Mouse (Mus musculus) forebrain, embryonic 10.5 days (tissue): ENCODE measurements around the gene Ostf1. TPM values are rescaled to one million over a fixed set of nuclear protein-coding genes. Genes with fewer than 3 reads are reported as not detected.

ENCODE experiments used
- DNase-seq: peaks from one replicate; pipeline ENCODE4 v3.0.0-alpha.2; 2017; ENCODE audit warnings: low spot score; ENCODE audit errors: extremely low spot score
- H3K27ac ChIP-seq: fragments of 300-500 bp; sonication (generic); 2 replicates; pipeline ENCODE4 v1.5.1; 2016; ENCODE audit warnings: mild to moderate bottlenecking
- H3K27me3 ChIP-seq: fragments of 300-500 bp; sonication (generic); 2 replicates; pipeline ENCODE4 v1.6.1; 2016; ENCODE audit warnings: mild to moderate bottlenecking; ENCODE audit not compliant: poor library complexity, severe bottlenecking
- H3K36me3 ChIP-seq: fragments of 300-500 bp; sonication (generic); replicated peaks from 2 replicates; pipeline ENCODE4 v1.6.1; 2016; ENCODE audit warnings: mild to moderate bottlenecking, moderate library complexity
- H3K4me1 ChIP-seq: fragments of 300-500 bp; sonication (generic); 2 replicates; pipeline ENCODE4 v1.6.1; 2016
- H3K4me3 ChIP-seq: fragments of 300-500 bp; sonication (generic); 2 replicates; pipeline ENCODE4 v1.5.1; 2016; ENCODE audit warnings: mild to moderate bottlenecking, moderate library complexity
- H3K9me3 ChIP-seq: fragments of 300-500 bp; sonication (generic); 2 replicates; pipeline ENCODE4 v1.6.1; 2016; ENCODE audit warnings: mild to moderate bottlenecking, moderate library complexity
- WGBS: fragments of 180-500 bp; shearing (Covaris S2); methylation state at CpG from one replicate; pipeline ENCODE4 v1.1.7; 2016; 5-methylcytosine and 5-hydroxymethylcytosine counted together
- polyA plus RNA-seq: library from polyadenylated mRNA; unstranded; fragments of >200 nt; fragmentation: Nextera tagmentation; extraction: Ambion mirVana; gene quantifications from 2 replicates; pipeline ENCODE4 v1.2.1, GENCODE M21; 2016

Gene Ostf1
- polyA plus RNA-seq, 1 experiment from 2014 or later, result 39.7 TPM

DNA sequence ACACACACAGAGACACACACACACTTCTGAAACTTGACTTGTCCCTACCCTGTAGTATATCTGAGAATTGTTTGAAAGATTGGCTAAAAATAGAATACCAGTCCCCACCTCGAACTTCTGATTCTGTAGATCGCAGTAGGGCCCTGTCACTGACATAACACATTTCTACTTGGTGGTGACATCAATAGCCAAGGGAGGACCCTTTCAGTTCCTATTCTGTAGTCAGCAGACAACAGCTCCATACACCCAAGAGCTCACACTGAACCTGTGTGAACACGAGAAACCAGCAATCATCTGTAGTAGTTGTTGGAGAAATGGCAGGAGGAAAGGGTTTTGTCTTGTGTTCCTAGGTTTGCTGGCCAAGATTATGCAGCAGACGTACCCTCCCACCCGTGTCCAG is 23.4 kb upstream of the Ostf1 start:
- Histone ChIP-seq H3K9me3 (no peaks in the 10 kb centered on the region), H3K4me1 (peaks cover 9% of the 10 kb centered on the region), H3K27ac (no peak overlapping the region), H3K36me3 (no peaks in the 10 kb centered on the region), H3K27me3 (no peaks in the 10 kb centered on the region), H3K4me3 (no peak overlapping the region)
- no peak for DNase-seq
- WGBS, result 93% methylated on average over 5 of the region's 5 CpGs

DNA sequence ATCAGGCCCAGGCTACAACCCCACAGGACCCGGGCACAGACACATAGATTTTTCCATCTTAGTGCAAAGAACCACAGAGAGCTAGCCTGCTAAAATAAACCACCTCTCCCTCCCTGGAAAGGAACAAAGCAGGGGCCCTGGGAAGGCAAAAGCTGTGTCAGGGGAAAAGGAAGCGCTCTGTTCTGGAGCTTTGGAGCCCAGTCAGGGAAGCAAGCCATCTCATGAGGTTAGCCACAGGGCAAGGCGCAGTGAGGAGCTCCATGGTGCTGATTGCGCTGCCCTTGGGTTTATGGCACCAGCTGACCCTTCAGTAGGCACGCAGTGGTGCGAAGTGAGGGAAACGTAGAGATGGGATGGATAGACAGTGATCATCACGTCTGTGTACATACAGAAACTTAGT is 22.7 kb upstream of the Ostf1 start:
- 92% methylated on average over 8 of the region's 8 CpGs for WGBS
- Histone ChIP-seq H3K9me3 (no peaks in the 10 kb centered on the region), H3K4me1 (peaks cover 9% of the 10 kb centered on the region), H3K27me3 (no peaks in the 10 kb centered on the region), H3K4me3 (no peak overlapping the region), H3K27ac (no peak overlapping the region), H3K36me3 (no peaks in the 10 kb centered on the region)
- DNase-seq, result no peak

DNA sequence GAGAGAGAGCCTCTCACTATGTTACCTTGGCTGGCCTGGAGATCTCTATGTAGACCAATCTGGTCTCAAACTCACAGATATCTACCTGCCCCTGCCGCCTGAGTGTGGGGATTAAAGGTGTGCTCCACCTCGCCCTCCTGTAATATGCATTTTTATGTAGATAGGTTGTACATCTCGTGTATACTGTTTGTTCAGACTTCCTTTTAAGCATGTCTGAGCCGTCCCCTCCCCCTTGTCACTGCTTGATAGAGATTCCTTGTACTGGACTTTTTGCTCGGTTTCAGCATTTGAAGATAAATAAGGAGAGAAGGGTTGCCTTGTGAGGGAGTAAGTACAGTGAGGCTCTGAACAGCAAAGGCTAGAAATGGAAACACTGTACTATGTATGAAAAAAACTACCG is 21.4 kb upstream of the Ostf1 start:
- Histone ChIP-seq H3K4me3 (no peak overlapping the region), H3K4me1 (peaks cover 9% of the 10 kb centered on the region), H3K27ac (no peak overlapping the region), H3K9me3 (no peaks in the 10 kb centered on the region), H3K36me3 (no peaks in the 10 kb centered on the region), H3K27me3 (no peaks in the 10 kb centered on the region)
- 88% methylated on average over 6 of the region's 6 CpGs for WGBS
- no peak for DNase-seq

DNA sequence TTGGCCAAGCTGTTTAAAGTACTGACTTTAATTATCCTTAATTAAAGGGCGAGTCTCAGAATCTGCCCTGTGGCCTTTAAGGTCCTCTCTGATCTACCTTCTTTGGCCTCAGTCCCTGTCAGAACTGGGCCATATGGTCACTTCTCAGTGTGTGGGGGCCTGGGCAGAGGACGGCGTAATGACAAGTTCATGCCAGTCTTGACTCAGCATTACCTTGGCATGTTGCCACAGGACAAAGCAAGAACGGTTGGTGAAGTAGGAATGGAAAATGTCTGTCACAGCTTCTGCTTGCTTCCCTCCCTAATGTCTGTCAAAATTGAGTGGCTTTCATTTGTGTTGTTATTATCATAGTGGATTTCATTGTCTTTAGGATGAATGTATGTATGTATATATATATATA is 21.0 kb upstream of the Ostf1 start:
- Histone ChIP-seq H3K9me3 (no peaks in the 10 kb centered on the region), H3K27ac (no peak overlapping the region), H3K4me1 (peaks cover 9% of the 10 kb centered on the region), H3K4me3 (no peak overlapping the region), H3K36me3 (no peaks in the 10 kb centered on the region), H3K27me3 (no peaks in the 10 kb centered on the region)
- DNase-seq, result no peak
- 72% methylated on average over 4 of the region's 4 CpGs for WGBS

DNA sequence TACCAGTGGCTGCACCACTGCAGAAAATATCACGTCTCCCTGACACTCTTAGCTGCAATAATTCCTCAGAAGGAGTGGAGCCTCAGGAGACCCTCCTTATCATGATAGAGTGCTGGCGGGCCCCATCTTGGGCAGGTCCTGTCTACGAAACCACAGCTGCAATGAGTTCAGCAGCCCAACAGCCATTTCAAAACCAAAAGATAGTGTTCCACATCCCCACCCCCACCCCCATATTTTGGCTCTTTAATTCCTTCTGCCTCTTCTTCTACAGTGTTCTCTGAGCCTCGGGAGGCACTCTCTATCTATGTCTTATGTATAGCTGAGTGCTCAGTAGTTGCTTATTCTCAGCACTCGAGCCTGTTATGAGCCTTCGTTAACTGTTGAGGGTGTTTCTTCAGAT is 18.9 kb upstream of the Ostf1 start:
- no peak overlapping the region for H3K27ac ChIP-seq
- no peaks in the 10 kb centered on the region for H3K9me3 ChIP-seq
- WGBS, result 86% methylated on average over 6 of the region's 6 CpGs
- no peaks in the 10 kb centered on the region for H3K36me3 ChIP-seq
- no peak overlapping the region for H3K4me3 ChIP-seq
- no peaks in the 10 kb centered on the region for H3K27me3 ChIP-seq
- peaks cover 9% of the 10 kb centered on the region for H3K4me1 ChIP-seq
- DNase-seq, result no peak

DNA sequence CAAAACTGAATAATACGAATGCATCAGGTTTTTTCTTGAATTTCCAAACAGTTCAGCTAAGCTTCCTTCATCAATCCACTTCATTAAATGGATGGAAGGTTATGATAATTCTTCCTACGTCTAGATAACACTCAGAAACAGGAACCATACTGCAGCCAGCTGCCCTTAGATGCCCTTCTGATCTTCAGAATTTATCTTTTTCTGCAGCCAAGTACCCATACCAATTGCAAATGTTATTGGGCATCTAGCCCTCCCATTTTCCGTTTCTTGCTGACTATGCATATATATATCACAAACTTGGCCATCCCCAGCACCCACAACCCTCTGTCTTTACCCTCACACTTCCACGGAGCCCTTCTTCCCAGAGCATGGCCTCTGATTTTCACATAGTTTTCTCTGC is 18.3 kb upstream of the Ostf1 start:
- Histone ChIP-seq H3K4me1 (peaks cover 9% of the 10 kb centered on the region), H3K27ac (no peak overlapping the region), H3K4me3 (no peak overlapping the region), H3K9me3 (no peaks in the 10 kb centered on the region), H3K27me3 (no peaks in the 10 kb centered on the region), H3K36me3 (no peaks in the 10 kb centered on the region)
- WGBS, result 85% methylated on average over 4 of the region's 4 CpGs
- no peak for DNase-seq

DNA sequence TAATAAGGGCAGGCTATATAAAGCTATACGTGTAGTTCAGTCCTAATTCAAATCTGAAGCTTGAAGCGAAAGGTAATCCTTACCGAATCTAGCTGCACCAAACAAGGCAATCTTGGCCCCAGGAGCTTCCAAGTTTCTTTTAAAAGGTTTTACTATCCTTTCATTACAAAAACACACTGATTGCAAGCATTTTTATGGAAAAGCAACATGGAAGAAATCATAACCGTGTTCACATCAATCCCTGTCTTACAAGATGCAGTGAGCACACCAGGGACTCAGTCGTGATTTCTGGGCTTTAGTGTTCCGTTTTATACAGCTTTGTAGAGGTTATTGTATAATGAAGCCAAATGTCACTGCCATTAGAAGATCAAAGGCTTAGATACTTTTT is 16.9 kb upstream of the Ostf1 start:
- no peak for DNase-seq
- Histone ChIP-seq H3K27me3 (no peaks in the 10 kb centered on the region), H3K27ac (no peak overlapping the region), H3K4me3 (no peak overlapping the region), H3K4me1 (peaks cover 10% of the 10 kb centered on the region), H3K36me3 (no peaks in the 10 kb centered on the region), H3K9me3 (no peaks in the 10 kb centered on the region)
- WGBS, result 91% methylated on average over 6 of the region's 6 CpGs

DNA sequence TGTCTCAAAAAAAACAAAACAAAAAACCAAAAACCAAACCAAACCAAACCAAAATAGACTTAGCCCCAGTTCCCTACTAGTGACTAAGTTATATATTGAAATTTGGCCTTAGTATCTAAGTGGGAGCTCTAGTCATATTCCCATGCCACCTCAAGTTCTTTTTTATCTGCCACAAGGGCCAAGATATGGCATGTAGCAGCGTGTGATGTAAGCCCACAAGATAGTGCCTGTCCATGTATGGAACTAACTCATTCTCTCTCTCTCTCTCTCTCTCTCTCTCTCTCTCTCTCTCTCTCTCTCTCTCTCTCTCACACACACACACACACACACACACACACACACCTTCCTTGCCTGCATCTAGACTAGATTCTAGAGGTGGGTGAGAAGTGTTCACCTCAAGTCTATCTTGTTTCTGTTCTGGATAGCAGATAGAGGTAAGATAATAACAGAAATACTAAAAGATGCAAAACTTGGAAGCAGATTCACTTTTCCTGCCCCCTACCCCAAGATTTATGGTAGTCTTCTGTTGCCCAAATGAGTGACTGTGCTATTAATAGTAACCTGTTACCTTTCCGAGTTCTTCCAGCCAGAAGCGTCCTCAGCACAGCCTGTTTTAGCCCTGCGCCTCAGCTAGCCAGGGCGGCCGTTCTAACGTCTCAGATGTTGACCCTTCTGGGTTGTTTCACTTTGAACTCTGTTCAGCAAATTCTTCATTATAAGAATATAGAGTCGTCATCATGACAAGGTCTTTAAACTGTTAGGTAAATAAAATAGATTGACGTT is 16.3 kb upstream of the Ostf1 start:
- DNase-seq, result no peak
- WGBS, result 88% methylated on average over 9 of the region's 9 CpGs
- Histone ChIP-seq H3K4me3 (no peak overlapping the region), H3K36me3 (no peaks in the 10 kb centered on the region), H3K27me3 (no peaks in the 10 kb centered on the region), H3K27ac (no peak overlapping the region), H3K9me3 (no peaks in the 10 kb centered on the region), H3K4me1 (peaks cover 13% of the 10 kb centered on the region)

DNA sequence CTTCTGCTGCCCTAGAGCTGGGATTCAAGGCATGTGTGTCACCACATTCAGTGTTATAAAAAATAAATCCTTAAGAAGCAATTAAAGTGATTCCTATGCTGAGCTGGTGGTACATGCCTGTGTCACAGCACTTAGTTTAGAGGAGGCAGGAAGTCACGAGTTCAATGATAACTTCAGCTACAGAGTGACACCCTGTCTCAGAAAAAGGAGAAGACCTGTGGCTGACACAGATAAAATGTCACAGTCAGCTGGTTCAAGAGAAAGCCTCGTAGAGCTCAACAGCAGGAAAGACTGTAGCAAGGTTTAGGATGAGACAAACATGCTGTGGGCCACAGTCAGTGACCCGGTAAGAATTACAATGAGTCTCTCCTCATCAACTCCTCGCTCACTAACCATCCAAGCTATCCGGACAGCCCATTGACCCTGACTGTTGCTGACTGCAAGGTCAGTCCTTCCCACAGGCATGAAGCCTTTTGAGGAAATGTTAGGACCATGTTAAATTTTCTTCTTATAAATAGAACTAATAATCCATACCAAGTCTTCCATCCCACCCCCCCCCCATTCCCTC is 15.3 kb upstream of the Ostf1 start:
- Histone ChIP-seq H3K9me3 (no peaks in the 10 kb centered on the region), H3K27ac (no peak overlapping the region), H3K4me1 (peaks cover 13% of the 10 kb centered on the region), H3K36me3 (no peaks in the 10 kb centered on the region), H3K4me3 (no peak overlapping the region), H3K27me3 (no peaks in the 10 kb centered on the region)
- DNase-seq, result no peak
- 71% methylated on average over 5 of the region's 5 CpGs for WGBS

DNA sequence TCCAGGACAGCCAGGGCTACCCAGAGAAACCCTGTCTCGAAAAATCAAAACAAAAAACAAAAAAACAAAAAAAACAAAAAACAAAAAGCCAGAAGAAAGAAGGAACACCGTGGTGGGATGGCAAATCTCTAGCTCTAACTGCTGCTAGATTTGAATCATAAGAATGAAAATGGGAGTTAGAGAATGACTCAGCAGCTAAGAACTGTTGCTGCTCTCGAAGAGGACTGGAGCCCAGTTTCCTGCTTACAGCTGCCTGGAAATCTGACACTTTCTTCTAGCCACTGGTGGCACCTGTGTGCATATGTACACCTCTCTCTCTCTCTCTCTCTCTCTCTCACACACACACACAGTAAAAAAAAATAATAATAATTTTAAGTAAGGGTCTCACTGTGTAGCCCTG is 14.8 kb upstream of the Ostf1 start:
- Histone ChIP-seq H3K27ac (no peak overlapping the region), H3K9me3 (no peaks in the 10 kb centered on the region), H3K36me3 (no peaks in the 10 kb centered on the region), H3K4me3 (no peak overlapping the region), H3K4me1 (peaks cover 13% of the 10 kb centered on the region), H3K27me3 (no peaks in the 10 kb centered on the region)
- 73% methylated on average over 3 of the region's 3 CpGs for WGBS
- DNase-seq, result no peak

DNA sequence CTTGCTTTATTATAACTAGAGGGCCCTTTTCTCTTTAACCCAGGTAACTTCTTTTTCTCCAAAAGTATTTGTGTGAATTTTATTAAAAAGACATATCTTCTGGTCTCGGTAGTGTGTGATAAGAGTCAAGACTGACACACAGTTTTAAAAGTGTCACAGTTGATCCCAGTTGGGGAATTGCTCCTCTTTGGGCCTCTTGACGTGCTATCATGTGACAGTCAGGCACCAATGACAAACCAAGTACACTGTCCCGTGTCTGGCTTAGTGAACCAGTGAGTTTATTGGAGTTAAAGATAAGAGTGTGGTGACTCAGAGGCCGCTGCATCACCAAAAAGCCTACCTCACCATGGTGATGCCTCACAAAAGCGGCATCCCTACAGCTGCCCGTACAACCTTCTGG is 12.5 kb upstream of the Ostf1 start:
- DNase-seq, result no peak
- H3K27ac ChIP-seq, result no peak overlapping the region
- H3K4me1 ChIP-seq, result peaks cover 4% of the 10 kb centered on the region; the same call in 1 of the 2 replicates
- no peaks in the 10 kb centered on the region for H3K9me3 ChIP-seq
- H3K4me3 ChIP-seq, result no peak overlapping the region
- H3K27me3 ChIP-seq, result no peaks in the 10 kb centered on the region
- no peaks in the 10 kb centered on the region for H3K36me3 ChIP-seq
- 84% methylated on average over 6 of the region's 6 CpGs for WGBS

DNA sequence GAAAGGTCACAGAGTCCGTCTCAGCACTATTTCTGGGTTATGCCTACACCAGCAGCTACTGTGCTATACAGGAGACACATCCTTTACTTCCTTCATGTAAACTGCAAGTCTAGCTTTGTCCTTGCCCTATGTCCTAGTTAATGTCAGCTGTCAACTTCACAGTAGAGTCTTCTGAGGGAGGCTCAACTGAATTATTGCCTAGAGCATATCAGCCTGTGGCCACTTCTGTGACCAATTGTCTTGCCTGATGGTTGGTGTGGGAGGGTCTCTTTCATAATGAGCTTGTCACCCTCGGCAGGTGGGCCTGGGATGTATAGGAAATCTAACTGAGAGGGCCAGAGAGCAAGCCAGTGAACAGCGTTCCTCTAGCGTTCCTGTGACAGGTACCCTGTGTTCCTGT is 11.8 kb upstream of the Ostf1 start:
- peaks cover 4% of the 10 kb centered on the region; the same call in 1 of the 2 replicates for H3K4me1 ChIP-seq
- no peak for DNase-seq
- H3K27ac ChIP-seq, result no peak overlapping the region
- no peaks in the 10 kb centered on the region for H3K9me3 ChIP-seq
- no peaks in the 10 kb centered on the region for H3K36me3 ChIP-seq
- 50% methylated on average over 4 of the region's 4 CpGs for WGBS
- no peaks in the 10 kb centered on the region for H3K27me3 ChIP-seq
- no peak overlapping the region for H3K4me3 ChIP-seq

DNA sequence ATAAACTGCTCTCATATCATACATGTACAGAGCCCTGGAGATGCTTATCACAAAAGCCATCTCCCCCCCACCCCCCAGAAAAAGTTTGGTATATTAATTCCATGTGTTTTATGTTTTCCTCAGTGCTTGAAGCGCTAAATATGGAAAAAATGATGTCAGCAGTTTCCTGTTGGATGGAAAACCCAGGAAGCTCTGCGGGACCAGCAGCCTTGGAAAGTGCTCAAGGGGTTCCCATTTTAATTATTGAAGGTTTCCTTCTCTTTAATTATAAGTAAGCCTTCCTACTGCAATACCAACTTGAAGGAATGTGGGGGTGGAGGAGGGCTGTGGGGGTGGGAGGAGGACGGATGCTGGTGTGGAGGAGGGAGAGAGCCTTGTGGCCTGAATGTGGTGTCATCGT is 9.4 kb upstream of the Ostf1 start:
- DNase-seq, result no peak
- Histone ChIP-seq H3K4me3 (no peak overlapping the region), H3K27ac (no peak overlapping the region), H3K36me3 (no peaks in the 10 kb centered on the region), H3K9me3 (no peaks in the 10 kb centered on the region), H3K27me3 (no peaks in the 10 kb centered on the region), H3K4me1 (peaks cover 4% of the 10 kb centered on the region; the same call in 1 of the 2 replicates)
- WGBS, result 79% methylated on average over 4 of the region's 4 CpGs
